Mouse (Mus musculus) midbrain, embryonic 11.5 days (tissue): ENCODE measurements around the gene Spata48. TPM values are rescaled to one million over a fixed set of nuclear protein-coding genes. Genes with fewer than 3 reads are reported as not detected.

Experiments used
- ATAC-seq: fragments of 200-750 bp; cut with Nextera tagmentation; 2 replicates; pipeline ENCODE4 v1.8.0; 2017; ENCODE audit warnings: moderate TSS enrichment, moderate library complexity; ENCODE audit not compliant: low FRiP score
- DNase-seq: peaks from one replicate; pipeline ENCODE4 v3.0.0; 2015; ENCODE audit warnings: low spot score; ENCODE audit errors: missing footprints
- H3K27ac ChIP-seq: fragments of 300-500 bp; sonication (generic); 2 replicates; pipeline ENCODE4 v1.5.1; 2014; ENCODE audit warnings: low read depth, low read length
- H3K27me3 ChIP-seq: fragments of 300-500 bp; sonication (generic); 2 replicates; pipeline ENCODE4 v1.6.1; 2014; ENCODE audit warnings: mild to moderate bottlenecking, low read length, moderate library complexity, mixed read lengths; ENCODE audit not compliant: control insufficient read depth, insufficient read depth
- H3K36me3 ChIP-seq: fragments of 300-500 bp; sonication (generic); 2 replicates; pipeline ENCODE4 v1.6.1; 2014; ENCODE audit warnings: mild to moderate bottlenecking, low read length, moderate library complexity, mixed read lengths; ENCODE audit not compliant: control insufficient read depth, insufficient read depth
- H3K4me1 ChIP-seq: fragments of 300-500 bp; sonication (generic); 2 replicates; pipeline ENCODE4 v1.6.1; 2014; ENCODE audit warnings: low read length; ENCODE audit not compliant: control insufficient read depth, insufficient read depth
- H3K4me2 ChIP-seq: fragments of 300-500 bp; sonication (generic); 2 replicates; pipeline ENCODE4 v1.6.1; 2014; ENCODE audit warnings: mild to moderate bottlenecking, moderate library complexity
- H3K4me3 ChIP-seq: fragments of 300-500 bp; sonication (generic); 2 replicates; pipeline ENCODE4 v1.5.1; 2014; ENCODE audit warnings: low read depth, low read length
- H3K9ac ChIP-seq: fragments of 300-500 bp; sonication (generic); 2 replicates; pipeline ENCODE4 v1.6.1; 2014; ENCODE audit warnings: low read length
- H3K9me3 ChIP-seq: fragments of 300-500 bp; sonication (generic); 2 replicates; pipeline ENCODE4 v1.6.1; 2016; ENCODE audit warnings: low read length; ENCODE audit not compliant: control insufficient read depth
- WGBS: fragments of 180-500 bp; shearing (Covaris S2); extraction: QIAGEN DNeasy Blood & Tissue Kit; methylation state at CpG from one replicate; pipeline ENCODE4 v1.1.7; 2014; 5-methylcytosine and 5-hydroxymethylcytosine counted together
- polyA plus RNA-seq: library from polyadenylated mRNA; unstranded; fragments of >200 nt; fragmentation: Nextera tagmentation; extraction: Ambion mirVana; gene quantifications from 2 replicates; pipeline ENCODE4 v1.2.1, GENCODE M21; 2014

Gene Spata48
- polyA plus RNA-seq, 1 experiment from 2014 or later, result 2.1 TPM

DNA sequence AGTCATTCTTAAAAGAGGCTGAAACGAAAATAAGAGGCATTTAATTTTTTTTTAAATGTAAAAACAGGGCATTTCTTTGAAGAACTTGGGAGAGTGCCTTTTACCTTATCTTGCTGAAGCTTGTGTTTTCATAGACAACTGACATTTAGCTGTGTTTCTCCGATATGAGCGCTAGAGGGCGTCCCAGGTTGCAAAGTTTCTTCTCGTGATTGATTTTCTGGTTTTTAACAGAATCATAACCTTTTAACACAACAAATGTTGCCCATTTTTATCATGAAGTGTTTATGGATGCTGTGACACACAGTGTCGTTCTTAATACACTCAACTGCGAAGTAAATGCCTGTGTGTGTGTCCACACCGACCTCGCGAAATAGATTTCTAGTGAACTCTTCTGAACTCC, 38.0 kb downstream of the Spata48 start:
- no peak overlapping the region for H3K9ac ChIP-seq
- H3K9me3 ChIP-seq, result no peaks in the 10 kb centered on the region
- H3K4me1 ChIP-seq, result no peaks in the 10 kb centered on the region
- no peaks in the 10 kb centered on the region for H3K27me3 ChIP-seq
- no peak overlapping the region for H3K27ac ChIP-seq
- H3K36me3 ChIP-seq, result no peaks in the 10 kb centered on the region
- no peak overlapping the region for H3K4me3 ChIP-seq
- ATAC-seq (no peak), DNase-seq (peak; percentile 89)
- WGBS, result 20% methylated on average over 10 of the region's 10 CpGs
- no peak overlapping the region for H3K4me2 ChIP-seq

DNA sequence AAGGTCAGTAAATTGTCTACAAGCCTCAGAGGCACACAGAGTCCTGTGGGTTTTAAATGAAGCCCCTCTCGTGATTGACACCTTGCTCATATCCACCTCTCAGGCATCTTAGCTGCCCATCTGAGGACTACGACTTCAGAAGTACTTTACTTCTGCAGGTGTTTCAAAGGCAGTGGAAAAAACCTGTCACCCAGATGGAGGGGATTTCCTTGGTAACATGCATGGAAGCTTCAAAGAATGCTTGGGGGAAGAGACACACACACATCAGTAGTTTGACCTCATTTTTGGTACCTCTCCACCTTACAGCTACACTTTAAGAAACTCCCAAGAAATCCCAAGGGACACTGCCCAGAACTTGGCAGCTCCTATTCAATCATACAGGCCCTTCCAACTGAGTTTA, 44.3 kb downstream of the Spata48 start:
- Histone ChIP-seq H3K4me2 (no peak overlapping the region), H3K9me3 (no peaks in the 10 kb centered on the region), H3K9ac (no peak overlapping the region), H3K27me3 (no peaks in the 10 kb centered on the region), H3K36me3 (no peaks in the 10 kb centered on the region), H3K4me3 (no peak overlapping the region), H3K27ac (no peak overlapping the region), H3K4me1 (no peaks in the 10 kb centered on the region)
- DNase-seq (no peak), ATAC-seq (no peak)
- 79% methylated on average over 2 of the region's 2 CpGs for WGBS

DNA sequence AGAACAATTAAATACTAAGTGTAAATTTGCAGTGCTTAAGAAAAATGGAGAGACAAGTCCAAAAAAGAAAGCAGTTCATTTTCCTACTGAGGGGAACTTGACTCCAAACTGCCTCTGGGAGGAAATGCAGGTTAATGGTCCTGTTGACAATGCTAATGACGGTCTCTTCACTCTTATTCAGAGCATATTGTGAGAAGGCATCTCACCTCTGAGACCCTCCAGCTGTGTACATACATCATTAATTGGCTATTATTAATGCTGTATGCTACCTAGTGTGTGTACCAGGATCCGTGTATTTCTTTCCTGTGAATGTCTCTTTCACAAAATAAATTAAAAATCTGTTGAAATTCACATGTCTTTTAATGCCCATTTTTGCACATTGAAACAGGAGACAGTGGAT, 47.5 kb downstream of the Spata48 start:
- Histone ChIP-seq H3K27me3 (no peaks in the 10 kb centered on the region), H3K27ac (no peak overlapping the region), H3K9ac (no peak overlapping the region), H3K4me3 (no peak overlapping the region), H3K9me3 (no peaks in the 10 kb centered on the region), H3K36me3 (no peaks in the 10 kb centered on the region), H3K4me1 (no peaks in the 10 kb centered on the region), H3K4me2 (no peak overlapping the region)
- no peak for DNase-seq
- no peak for ATAC-seq
- 76% methylated on average over 2 of the region's 2 CpGs for WGBS

DNA sequence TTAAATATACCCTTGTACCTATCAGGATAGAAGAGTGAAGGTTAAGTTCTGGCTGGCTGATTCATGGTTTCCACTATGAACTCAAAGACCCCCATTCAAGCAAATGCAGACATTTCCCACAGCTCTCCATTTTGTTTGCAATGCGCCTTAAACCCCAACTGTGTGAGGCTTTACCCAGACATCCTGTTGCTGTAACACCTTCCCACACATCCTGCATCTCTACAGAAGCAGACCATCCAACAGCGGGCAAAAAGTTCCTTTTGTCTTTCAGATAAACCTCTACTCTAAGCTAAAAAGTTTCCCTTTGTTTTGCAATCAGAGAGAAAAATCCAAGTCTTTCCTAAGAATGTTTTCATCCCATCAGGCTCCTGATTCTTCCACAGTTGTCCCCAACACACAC, 50.2 kb downstream of the Spata48 start:
- no peak overlapping the region for H3K4me2 ChIP-seq
- H3K9me3 ChIP-seq, result no peaks in the 10 kb centered on the region
- no peak overlapping the region for H3K9ac ChIP-seq
- no peak for ATAC-seq
- H3K27ac ChIP-seq, result no peak overlapping the region
- WGBS, result 45% methylated on average over 2 of the region's 2 CpGs
- DNase-seq, result no peak
- no peaks in the 10 kb centered on the region for H3K4me1 ChIP-seq
- no peaks in the 10 kb centered on the region for H3K27me3 ChIP-seq
- H3K36me3 ChIP-seq, result no peaks in the 10 kb centered on the region
- no peak overlapping the region for H3K4me3 ChIP-seq

DNA sequence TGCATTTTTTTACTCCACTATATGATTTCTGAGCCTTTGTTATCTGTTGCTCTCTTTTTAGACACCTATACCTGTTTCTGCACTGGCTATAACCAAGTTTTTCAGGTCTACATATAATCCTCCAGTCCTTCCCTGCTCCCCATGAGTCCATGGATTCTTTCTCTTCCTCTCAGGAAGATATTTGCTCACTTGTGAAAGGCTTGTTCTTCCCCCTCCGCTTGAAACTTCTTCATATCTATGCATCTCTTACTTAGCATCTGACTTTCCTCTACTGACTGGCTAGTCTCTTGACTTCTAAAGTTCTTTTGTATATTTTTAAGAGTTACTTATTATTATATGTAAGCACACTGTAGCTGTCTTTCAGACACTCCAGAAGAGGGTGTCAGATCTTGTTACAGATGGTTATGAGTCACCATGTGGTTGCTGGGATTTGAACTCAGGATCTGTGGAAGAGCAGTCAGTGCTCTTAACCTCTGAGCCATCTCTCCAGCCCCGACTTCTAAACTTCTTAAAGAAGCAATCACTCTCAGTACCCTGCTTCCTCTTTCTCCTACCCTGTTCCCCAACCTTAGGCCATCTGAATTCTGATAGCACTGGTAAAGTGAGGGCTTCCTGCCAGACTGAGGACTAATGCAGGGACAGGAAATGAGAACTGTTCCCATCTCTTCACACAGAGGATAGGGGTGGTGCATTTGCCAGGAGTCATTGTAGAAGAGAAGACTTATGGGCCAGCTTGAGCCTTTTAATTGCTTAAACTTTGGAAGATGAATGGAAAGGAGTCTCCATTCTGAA, 51.3 kb downstream of the Spata48 start:
- no peak overlapping the region for H3K27ac ChIP-seq
- no peaks in the 10 kb centered on the region for H3K9me3 ChIP-seq
- DNase-seq (no peak), ATAC-seq (no peak)
- H3K27me3 ChIP-seq, result no peaks in the 10 kb centered on the region
- no peaks in the 10 kb centered on the region for H3K4me1 ChIP-seq
- 78% methylated on average over 2 of the region's 2 CpGs for WGBS
- no peak overlapping the region for H3K4me2 ChIP-seq
- no peak overlapping the region for H3K9ac ChIP-seq
- H3K4me3 ChIP-seq, result no peak overlapping the region
- H3K36me3 ChIP-seq, result no peaks in the 10 kb centered on the region

DNA sequence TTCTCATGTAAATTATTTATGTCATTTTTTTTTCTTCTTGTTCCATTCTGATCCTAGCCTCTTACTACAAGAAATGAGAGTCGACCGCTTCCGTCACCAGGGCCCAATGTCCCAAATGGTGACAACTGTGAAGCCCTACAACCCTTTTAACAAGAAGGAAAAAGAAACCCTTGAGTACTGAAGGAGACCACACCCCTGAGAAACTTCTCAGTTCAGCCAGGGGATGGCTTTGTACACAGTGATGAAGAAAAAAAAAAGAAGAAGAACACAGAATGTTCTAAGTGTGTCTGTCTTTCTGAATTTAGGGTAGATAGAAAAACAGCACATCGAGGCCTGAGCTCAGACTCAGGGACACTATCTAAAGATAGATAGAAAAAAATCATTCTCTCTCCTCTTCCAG, 53.0 kb downstream of the Spata48 start:
- Histone ChIP-seq H3K27me3 (no peaks in the 10 kb centered on the region), H3K27ac (no peak overlapping the region), H3K4me3 (no peak overlapping the region), H3K36me3 (no peaks in the 10 kb centered on the region), H3K9ac (no peak overlapping the region), H3K4me1 (no peaks in the 10 kb centered on the region), H3K4me2 (no peak overlapping the region), H3K9me3 (no peaks in the 10 kb centered on the region)
- 89% methylated on average over 4 of the region's 4 CpGs for WGBS
- DNase-seq (peak; percentile 8), ATAC-seq (no peak)

DNA sequence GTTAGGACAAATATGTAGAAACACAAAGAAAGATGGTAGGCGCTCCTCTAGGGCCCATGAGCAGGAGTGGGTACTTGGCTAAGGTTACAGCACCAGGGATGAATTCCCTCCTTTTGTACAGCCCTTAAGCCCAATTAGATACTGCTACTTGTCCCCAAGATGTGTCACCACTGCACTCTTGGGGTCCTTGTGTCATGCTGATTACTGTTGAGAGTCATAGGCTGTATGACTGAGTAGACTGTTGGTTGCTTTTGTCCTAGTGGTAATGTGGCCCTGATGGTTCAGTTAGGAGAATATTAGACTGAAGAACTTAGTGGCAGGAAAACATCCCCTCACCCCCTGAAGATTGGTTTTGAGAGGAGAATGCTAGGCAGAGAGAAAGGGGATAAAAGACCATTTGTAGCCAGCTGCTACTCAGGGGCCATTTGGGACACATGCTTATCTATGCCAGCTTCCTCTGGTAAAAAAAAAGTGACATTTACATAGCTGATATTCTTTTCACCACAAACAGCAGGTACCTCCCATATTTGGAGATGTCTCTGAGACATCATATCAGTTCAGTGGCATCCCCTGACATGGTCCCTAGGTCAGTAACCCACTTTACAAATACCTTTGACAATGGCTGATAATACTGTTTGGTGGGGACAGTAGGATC, 56.0 kb downstream of the Spata48 start:
- Histone ChIP-seq H3K27me3 (no peaks in the 10 kb centered on the region), H3K9me3 (no peaks in the 10 kb centered on the region), H3K9ac (no peak overlapping the region), H3K4me3 (no peak overlapping the region), H3K4me1 (no peaks in the 10 kb centered on the region), H3K4me2 (no peak overlapping the region), H3K36me3 (no peaks in the 10 kb centered on the region), H3K27ac (no peak overlapping the region)
- ATAC-seq (no peak), DNase-seq (no peak)
- WGBS, result 93% methylated on average over 1 of the region's 1 CpGs

DNA sequence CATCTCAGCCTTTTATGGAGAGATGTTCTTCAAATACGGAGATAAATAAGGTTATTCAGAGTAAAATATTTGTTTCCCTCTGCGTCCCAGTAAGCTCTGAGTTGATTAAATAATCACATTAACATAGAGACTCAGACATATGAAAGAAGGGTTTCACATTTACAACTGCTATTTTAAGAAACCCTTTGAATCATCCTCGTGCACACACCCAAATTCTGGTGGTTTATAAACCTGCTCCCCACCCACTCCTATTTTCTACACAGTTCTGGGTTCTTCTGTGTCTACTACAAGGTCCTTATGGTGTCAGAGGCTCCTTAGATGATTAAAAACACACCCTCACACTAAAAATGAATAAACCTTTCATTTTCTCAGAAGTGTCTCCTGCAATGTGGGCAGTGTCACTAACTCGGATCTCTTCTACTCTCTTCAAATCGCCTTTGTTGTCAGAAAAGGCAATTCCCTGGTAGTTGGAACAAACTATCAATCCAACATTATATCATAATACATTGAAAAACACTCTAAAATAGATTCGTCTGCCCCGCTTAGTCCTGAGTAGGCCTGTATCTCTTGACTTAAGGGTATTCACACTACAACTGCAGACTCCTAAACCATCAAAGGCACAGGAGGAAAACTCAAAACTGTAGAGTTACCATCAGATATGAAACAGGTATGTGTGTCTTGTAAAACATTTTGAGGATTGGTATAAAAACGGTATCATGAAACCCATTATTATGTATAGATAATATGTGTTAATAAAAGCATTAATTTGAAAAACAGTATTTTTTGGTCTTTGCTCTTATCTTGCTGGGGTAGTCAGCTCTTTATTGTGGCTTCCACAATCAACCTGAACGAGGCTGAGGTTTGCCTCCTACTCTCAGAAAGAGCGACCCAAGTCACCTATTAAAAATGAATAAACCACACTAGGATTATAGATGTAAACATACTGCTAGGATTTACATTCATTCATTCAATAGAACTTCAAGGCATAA, 57.7 kb downstream of the Spata48 start:
- Histone ChIP-seq H3K4me2 (no peak overlapping the region), H3K9ac (no peak overlapping the region), H3K9me3 (no peaks in the 10 kb centered on the region), H3K27me3 (no peaks in the 10 kb centered on the region), H3K4me1 (no peaks in the 10 kb centered on the region), H3K36me3 (no peaks in the 10 kb centered on the region), H3K27ac (no peak overlapping the region), H3K4me3 (no peak overlapping the region)
- WGBS, result 89% methylated on average over 10 of the region's 10 CpGs
- ATAC-seq, result no peak
- no peak for DNase-seq
